Mouse (Mus musculus) limb, embryonic 11.5 days (tissue): Measurements from ENCODE around the gene Mis18a. TPM values are rescaled to one million over a fixed set of nuclear protein-coding genes. Genes with fewer than 3 reads are reported as not detected.

Experiments
- ATAC-seq: fragments of 200-750 bp; cut with Nextera tagmentation; 2 replicates; pipeline ENCODE4 v1.8.0; 2017; ENCODE audit warnings: low read depth; ENCODE audit not compliant: insufficient number of reproducible peaks, low FRiP score, low TSS enrichment
- DNase-seq: peaks from one replicate; pipeline ENCODE4 v3.0.0-alpha.2; 2015; ENCODE audit warnings: low spot score
- H3K27ac ChIP-seq: fragments of 300-500 bp; sonication (generic); replicated peaks from 2 replicates; pipeline ENCODE4 v1.5.1; 2014; ENCODE audit warnings: low read depth, mild to moderate bottlenecking, low read length
- H3K27me3 ChIP-seq: fragments of 300-500 bp; sonication (generic); 2 replicates; pipeline ENCODE4 v1.6.1; 2014; ENCODE audit warnings: mild to moderate bottlenecking, low read length, mixed read lengths; ENCODE audit not compliant: control insufficient read depth, insufficient read depth
- H3K36me3 ChIP-seq: fragments of 300-500 bp; sonication (generic); 2 replicates; pipeline ENCODE4 v1.6.1; 2014; ENCODE audit warnings: mild to moderate bottlenecking, low read length, moderate library complexity, mixed read lengths; ENCODE audit not compliant: control insufficient read depth, insufficient read depth
- H3K4me1 ChIP-seq: fragments of 300-500 bp; sonication (generic); 2 replicates; pipeline ENCODE4 v1.6.1; 2014; ENCODE audit warnings: low read length, mixed read lengths; ENCODE audit not compliant: control insufficient read depth, insufficient read depth
- H3K4me2 ChIP-seq: fragments of 300-500 bp; sonication (generic); 2 replicates; pipeline ENCODE4 v1.6.1; 2014; ENCODE audit warnings: low read depth, mild to moderate bottlenecking, moderate library complexity; ENCODE audit not compliant: severe bottlenecking
- H3K4me3 ChIP-seq: fragments of 300-500 bp; sonication (generic); 2 replicates; pipeline ENCODE4 v1.5.1; 2014; ENCODE audit warnings: low read depth, low read length
- H3K9ac ChIP-seq: fragments of 300-500 bp; sonication (generic); 2 replicates; pipeline ENCODE4 v1.6.1; 2014; ENCODE audit warnings: mild to moderate bottlenecking, low read length
- H3K9me3 ChIP-seq: fragments of 300-500 bp; sonication (generic); 2 replicates; pipeline ENCODE4 v1.6.1; 2016; ENCODE audit warnings: low read length; ENCODE audit not compliant: control insufficient read depth
- WGBS: fragments of 180-500 bp; shearing (Covaris S2); extraction: QIAGEN DNeasy Blood & Tissue Kit; methylation state at CpG from one replicate; pipeline ENCODE4 v1.1.7; 2014; 5-methylcytosine and 5-hydroxymethylcytosine counted together
- polyA plus RNA-seq: library from polyadenylated mRNA; unstranded; fragments of >200 nt; fragmentation: Nextera tagmentation; extraction: Ambion mirVana; gene quantifications from 2 replicates; pipeline ENCODE4 v1.2.1, GENCODE M21; 2014

Gene Mis18a
- polyA plus RNA-seq, 1 experiment from 2014 or later, result 104 TPM

DNA sequence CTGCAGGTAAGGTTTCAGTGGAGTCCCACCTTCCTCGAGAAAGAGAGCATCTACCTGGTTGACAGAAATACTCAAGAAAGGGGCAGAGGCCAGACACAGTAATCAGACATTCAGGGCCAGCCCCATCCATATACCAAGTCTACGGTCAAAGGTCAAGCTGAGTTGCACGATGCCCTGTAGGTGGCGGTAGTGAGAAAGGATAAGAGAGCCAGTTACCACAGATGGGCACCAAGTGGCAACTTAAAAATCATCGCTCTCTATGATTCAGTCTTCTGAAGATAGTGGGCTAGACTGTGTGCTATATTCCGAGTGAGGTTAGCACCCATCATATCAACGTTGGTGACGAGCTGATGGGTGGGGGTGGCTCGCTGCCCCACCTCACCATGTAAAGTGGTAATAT lies 32.5 kb downstream of the Mis18a start:
- Histone ChIP-seq H3K4me1 (no peaks in the 10 kb centered on the region), H3K27me3 (no peaks in the 10 kb centered on the region), H3K9me3 (no peaks in the 10 kb centered on the region), H3K9ac (no peak overlapping the region), H3K4me2 (no peak overlapping the region), H3K36me3 (no peaks in the 10 kb centered on the region), H3K4me3 (no peak overlapping the region), H3K27ac (no peak overlapping the region)
- 62% methylated on average over 9 of the region's 9 CpGs for WGBS
- DNase-seq, result peak; percentile 52
- no peak for ATAC-seq

DNA sequence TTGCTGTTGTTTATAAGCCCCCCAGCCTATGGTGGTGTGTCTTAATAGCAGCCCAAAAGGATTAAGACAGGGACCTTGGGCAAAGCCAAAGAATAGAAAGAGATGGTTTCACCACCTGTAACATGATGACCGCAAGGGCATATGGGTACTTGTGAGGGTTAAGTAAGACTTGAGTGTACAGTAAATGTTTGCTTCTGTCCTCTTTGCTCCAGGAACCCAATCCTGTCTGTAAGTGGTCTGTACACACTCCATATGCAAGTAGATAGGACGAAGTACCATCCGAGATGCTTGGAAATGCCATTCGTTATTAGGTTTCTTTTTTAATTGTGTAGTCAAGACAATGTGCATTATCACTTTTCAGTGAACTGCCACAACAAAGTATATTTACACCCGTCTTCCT lies 33.6 kb downstream of the Mis18a start:
- 92% methylated on average over 5 of the region's 5 CpGs for WGBS

DNA sequence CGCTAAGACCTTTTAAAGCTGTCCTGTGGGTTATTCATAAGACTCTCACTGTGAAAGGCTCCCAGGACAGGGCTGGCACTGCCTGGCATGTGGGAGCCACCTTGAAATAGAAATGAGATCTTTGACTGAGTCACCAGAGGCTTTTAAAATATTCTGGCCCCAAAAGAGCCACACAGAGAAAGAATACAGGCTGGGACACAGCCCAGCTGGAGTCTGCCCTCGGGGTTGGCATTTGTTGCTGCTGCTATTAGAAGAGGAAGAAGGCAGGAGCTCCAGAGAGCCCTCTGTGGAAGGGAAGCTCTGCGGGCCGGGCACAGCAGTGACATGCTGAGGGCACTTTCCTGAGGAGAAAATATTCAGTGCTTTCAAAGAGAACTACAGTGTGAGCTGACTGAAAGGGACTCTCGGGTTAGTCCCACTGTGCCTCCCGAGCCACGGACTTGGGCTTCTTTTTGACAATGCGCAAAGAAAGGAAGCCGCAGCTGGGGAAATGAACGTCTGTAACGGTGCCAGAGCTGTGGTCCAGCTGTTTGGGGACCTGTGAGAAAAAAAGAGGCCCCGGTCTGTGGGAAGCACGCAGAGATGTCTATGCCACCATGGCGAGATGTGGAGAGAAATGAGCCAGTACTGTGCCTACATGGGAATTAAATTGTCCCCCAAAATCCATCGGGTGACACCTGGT lies 34.4 kb downstream of the Mis18a start:
- H3K27ac ChIP-seq, result no peak overlapping the region
- 84% methylated on average over 15 of the region's 15 CpGs for WGBS

More for the DNA sequence above, 33.6 kb downstream of the Mis18a start:
- Histone ChIP-seq H3K4me2 (no peak overlapping the region), H3K4me3 (no peak overlapping the region), H3K9ac (no peak overlapping the region), H3K27ac (no peak overlapping the region), H3K27me3 (no peaks in the 10 kb centered on the region), H3K4me1 (no peaks in the 10 kb centered on the region), H3K36me3 (no peaks in the 10 kb centered on the region), H3K9me3 (no peaks in the 10 kb centered on the region)
- DNase-seq (no peak), ATAC-seq (no peak)

DNA sequence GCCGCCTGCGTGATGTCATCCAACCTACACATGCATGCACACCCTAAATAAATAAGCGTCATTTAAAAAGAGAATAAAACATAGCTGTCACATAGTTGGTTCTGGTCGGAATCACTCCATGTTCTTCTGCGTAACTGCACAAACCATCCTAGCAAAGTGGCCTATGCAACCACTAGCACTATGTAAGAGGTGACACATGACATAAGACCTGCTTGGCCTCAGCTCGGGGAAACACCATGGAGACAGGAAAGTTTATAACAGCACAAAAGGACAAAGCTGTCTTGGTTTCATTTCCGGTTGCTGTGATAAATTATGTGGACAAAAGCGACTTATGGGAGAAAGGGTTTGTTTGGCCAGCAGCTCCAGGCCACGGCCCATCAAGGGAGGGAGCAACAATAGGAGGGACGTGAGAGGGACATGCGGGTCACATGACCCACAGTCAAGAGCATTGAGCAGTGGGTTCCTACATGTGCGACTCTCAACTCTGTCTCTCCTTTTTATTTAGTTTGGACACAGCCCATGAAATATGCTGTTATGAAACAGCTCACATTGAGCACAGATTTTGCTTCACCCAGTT lies 39.4 kb downstream of the Mis18a start:
- no peak overlapping the region for H3K9ac ChIP-seq
- 87% methylated on average over 12 of the region's 12 CpGs for WGBS
- no peaks in the 10 kb centered on the region for H3K27me3 ChIP-seq
- H3K4me1 ChIP-seq, result no peaks in the 10 kb centered on the region; the same call in 1 of the 2 replicates
- no peak overlapping the region for H3K4me2 ChIP-seq
- DNase-seq (no peak), ATAC-seq (no peak)
- H3K36me3 ChIP-seq, result no peaks in the 10 kb centered on the region
- no peak overlapping the region for H3K27ac ChIP-seq
- H3K4me3 ChIP-seq, result no peak overlapping the region
- H3K9me3 ChIP-seq, result no peaks in the 10 kb centered on the region

More for the DNA sequence above, 34.4 kb downstream of the Mis18a start:
- Histone ChIP-seq H3K9me3 (no peaks in the 10 kb centered on the region), H3K4me3 (no peak overlapping the region), H3K4me2 (no peak overlapping the region), H3K9ac (no peak overlapping the region), H3K27me3 (no peaks in the 10 kb centered on the region), H3K4me1 (no peaks in the 10 kb centered on the region), H3K36me3 (no peaks in the 10 kb centered on the region)
- DNase-seq (no peak), ATAC-seq (no peak)

DNA sequence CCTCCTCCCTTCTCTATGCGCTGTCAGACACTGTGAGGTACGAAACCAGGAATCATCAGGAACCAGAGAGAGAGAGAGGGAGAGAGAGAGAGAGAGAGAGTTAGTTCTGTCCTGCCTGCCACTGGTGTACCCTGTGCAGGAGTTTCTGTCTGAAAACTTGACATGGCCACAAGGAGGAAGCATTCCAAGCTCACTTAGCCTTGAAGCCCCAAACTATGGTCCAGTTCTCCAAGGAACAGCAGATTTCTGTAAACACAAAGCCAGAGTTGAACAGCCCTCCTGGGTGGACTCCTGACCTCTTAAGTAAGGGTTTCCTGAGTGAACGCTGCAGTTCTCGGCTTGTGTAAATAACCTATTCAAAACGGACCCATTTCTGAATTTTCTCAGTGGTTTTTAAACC lies 40.2 kb downstream of the Mis18a start:
- H3K9ac ChIP-seq, result no peak overlapping the region
- H3K4me3 ChIP-seq, result no peak overlapping the region
- 67% methylated on average over 5 of the region's 5 CpGs for WGBS
- no peaks in the 10 kb centered on the region; the same call in 1 of the 2 replicates for H3K4me1 ChIP-seq
- H3K36me3 ChIP-seq, result no peaks in the 10 kb centered on the region
- H3K27ac ChIP-seq, result no peak overlapping the region
- no peaks in the 10 kb centered on the region for H3K9me3 ChIP-seq
- H3K4me2 ChIP-seq, result no peak overlapping the region
- no peaks in the 10 kb centered on the region for H3K27me3 ChIP-seq
- ATAC-seq (no peak), DNase-seq (no peak)

DNA sequence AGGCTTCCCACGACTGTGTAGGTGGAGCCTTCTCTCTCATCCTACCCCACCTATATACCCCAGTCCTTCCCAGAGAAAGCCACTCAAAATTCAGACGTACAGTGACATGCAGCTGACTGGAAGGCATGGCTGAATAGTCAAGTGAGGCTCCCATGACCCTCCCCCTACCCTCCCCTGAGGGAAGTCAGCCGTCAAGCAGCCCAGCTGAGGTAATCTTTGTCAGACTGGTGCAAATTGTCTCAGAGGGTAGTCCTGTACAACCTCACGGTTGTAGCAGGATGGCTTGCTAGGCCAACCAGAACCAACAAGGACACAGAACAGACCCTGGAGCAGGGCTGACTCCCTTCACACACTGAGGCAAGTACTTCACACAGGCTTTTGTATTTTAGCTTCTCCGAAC lies 43.1 kb downstream of the Mis18a start:
- no peak overlapping the region for H3K9ac ChIP-seq
- no peaks in the 10 kb centered on the region for H3K36me3 ChIP-seq
- WGBS, result 64% methylated on average over 5 of the region's 5 CpGs
- H3K27me3 ChIP-seq, result no peaks in the 10 kb centered on the region
- H3K9me3 ChIP-seq, result no peaks in the 10 kb centered on the region
- no peak overlapping the region for H3K4me2 ChIP-seq
- H3K27ac ChIP-seq, result no peak overlapping the region
- no peak overlapping the region for H3K4me3 ChIP-seq
- ATAC-seq, result no peak
- no peak for DNase-seq
- no peaks in the 10 kb centered on the region; the same call in 1 of the 2 replicates for H3K4me1 ChIP-seq

DNA sequence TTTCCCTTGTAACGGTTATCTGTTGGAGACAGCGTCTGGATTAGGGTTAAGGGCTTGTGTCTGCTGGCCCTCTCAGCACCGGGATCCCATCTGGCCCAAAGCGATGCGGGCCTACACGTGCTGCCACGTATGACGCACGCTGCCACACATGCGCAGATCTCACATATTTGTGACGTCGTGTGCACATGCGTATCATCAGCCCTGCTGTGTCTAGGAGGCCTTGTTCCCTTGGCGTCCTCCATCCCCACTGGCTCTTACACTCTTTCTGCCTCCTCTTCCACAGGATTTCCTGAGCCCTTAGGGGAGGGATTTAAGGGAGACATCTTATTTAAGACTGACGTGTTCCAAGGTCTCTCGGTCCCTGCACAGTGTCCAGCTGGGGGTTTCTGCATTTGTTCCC lies 47.2 kb downstream of the Mis18a start:
- Histone ChIP-seq H3K9ac (no peak overlapping the region), H3K9me3 (no peaks in the 10 kb centered on the region), H3K36me3 (no peaks in the 10 kb centered on the region), H3K4me2 (no peak overlapping the region), H3K27ac (no peak overlapping the region), H3K4me3 (no peak overlapping the region), H3K4me1 (no peaks in the 10 kb centered on the region), H3K27me3 (no peaks in the 10 kb centered on the region)
- WGBS, result 90% methylated on average over 16 of the region's 16 CpGs
- DNase-seq (no peak), ATAC-seq (no peak)

DNA sequence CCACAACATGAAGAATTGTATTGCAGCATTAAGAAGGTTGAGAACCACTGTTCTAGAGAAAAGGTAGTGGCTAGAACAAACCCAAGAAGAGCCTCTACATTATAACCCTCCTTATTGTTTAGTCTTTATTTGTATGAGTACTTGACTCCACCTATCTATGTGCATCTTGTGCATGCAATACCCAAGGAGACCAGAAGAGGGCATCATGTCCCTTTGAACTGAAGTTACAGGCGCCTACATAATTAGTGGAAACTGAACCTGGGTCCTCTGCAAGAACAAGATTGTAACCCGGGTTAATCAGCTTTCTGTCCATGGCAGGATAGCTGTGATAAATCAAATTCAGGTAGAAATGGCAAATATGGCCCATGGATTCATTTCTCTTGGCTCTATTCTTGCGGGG lies 48.4 kb downstream of the Mis18a start:
- 89% methylated on average over 3 of the region's 3 CpGs for WGBS
- ATAC-seq (no peak), DNase-seq (peak; percentile 33)
- H3K9ac ChIP-seq, result no peak overlapping the region
- H3K27me3 ChIP-seq, result no peaks in the 10 kb centered on the region
- H3K4me1 ChIP-seq, result no peaks in the 10 kb centered on the region
- H3K4me2 ChIP-seq, result no peak overlapping the region
- no peak overlapping the region for H3K4me3 ChIP-seq
- no peaks in the 10 kb centered on the region for H3K36me3 ChIP-seq
- no peak overlapping the region for H3K27ac ChIP-seq
- H3K9me3 ChIP-seq, result no peaks in the 10 kb centered on the region
